Mouse (Mus musculus): ENCODE measurements at regions not wholly inside any gene's neighbourhood (a gene's known extent, or its start where the extent isn't known, plus 50 kb on each side); places are given as distances from the start of the nearest gene placed in this dataset.

DNA sequence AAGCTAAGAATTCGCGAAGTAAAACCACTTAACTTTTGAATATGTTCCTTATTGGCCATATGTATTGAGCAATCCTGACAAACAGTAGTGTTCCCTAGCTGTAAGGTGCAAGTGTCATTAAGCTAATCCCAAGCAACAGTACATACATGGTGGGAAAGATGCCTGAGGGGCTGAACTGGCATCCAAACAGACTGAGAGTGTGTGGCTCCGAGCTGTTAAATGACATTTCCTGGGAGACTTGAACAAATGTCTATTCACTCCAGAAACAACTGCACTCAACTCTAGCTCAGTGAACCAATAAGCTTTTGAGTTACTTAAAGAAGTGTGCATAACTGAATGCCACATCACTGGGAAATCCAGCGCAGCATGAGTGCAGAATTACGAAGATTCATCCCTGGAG is 335.4 kb downstream of the Klf6 start:
- no peak for TF ChIP-seq CTCF (IDR thresholded peaks at IDR 0.05; ENCODE audit: insufficient read depth, low read depth, low read length)
- no peak for TF ChIP-seq POLR2A (IDR thresholded peaks at IDR 0.05; ENCODE audit: insufficient read depth, low read depth, low read length)
